Mouse (Mus musculus): ENCODE measurements around the gene Adamts2. TPM values are rescaled to one million over a fixed set of nuclear protein-coding genes. Genes with fewer than 3 reads are reported as not detected.

Adamts2 gene
- total RNA-seq, 1 experiment from 2014 or later = 0.12 TPM

DNA sequence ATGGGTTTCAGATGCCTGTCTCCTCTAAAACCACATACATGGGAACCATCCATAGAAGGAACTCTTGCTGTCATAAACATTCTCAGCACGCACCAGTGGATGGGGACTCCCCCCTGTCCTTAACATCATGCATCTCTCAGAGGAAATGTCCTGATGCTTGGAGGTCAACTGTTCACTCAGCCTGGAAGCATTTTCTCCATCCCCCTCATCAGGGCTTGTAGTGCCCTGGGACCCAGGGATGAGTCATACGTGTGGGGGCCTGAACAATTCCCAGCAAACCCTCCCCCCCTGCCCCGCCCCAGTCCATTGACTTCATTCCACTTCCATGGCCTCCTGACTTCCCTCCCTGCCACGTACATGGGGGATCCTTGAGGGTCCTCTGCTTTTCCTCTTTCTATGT lies 62.9 kb downstream of the Adamts2 start:
- ATAC-seq (ENCODE audit: extremely low read depth, insufficient number of reproducible peaks, low FRiP score, poor library complexity, severe bottlenecking) = no peak

GRCm38 (mm10) chr11:50669542-50670362 lies 67.9 kb downstream of the Adamts2 start:
- no peak for ATAC-seq (ENCODE audit: extremely low read depth, insufficient number of reproducible peaks, low FRiP score, poor library complexity, severe bottlenecking)

DNA sequence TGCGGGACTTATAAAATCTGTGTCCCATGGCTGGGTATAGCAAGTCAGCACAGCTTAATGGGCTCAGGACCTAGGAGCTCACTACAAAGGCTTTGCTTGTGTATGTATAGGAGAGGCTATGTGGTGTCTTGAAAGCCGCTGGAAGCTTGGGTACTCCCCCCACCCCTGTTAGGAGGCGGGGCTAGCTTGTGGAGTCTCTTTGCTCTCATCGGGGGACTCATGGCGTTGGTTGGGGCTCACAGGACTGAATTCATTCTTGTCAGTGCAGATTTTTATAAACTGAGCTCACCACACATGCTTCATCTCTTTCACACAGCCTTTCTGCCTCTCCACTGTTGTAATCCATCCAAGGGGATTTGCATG lies 68.5 kb downstream of the Adamts2 start:
- ATAC-seq (ENCODE audit: extremely low read depth, insufficient number of reproducible peaks, low FRiP score, poor library complexity, severe bottlenecking) = no peak

DNA sequence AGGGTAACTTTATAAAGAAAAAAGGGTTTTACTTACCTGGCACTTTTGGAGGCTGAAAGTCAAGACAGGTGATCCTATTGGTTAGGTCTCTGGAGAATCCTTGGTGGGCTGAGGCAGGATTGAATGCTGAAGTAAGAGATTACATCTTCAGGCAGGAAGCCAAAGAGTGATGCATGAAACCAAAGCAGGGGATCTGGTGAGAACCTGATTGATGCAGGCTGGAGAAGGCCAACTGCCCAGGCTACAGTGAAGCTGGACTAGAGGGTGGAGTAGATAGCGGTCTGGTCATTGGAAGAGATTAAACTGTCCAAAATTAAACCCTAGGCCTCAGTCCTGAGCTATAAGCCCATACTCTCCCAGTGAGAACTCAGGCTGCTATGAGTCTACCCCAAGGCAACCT lies 69.0 kb downstream of the Adamts2 start:
- no peak for ATAC-seq (ENCODE audit: extremely low read depth, insufficient number of reproducible peaks, low FRiP score, poor library complexity, severe bottlenecking)

- ATAC-seq (ENCODE audit: extremely low read depth, insufficient number of reproducible peaks, low FRiP score, poor library complexity, severe bottlenecking) = no peak
Measured at GRCm38 (mm10) chr11:50671376-50671775, 69.5 kb downstream of the Adamts2 start.

DNA sequence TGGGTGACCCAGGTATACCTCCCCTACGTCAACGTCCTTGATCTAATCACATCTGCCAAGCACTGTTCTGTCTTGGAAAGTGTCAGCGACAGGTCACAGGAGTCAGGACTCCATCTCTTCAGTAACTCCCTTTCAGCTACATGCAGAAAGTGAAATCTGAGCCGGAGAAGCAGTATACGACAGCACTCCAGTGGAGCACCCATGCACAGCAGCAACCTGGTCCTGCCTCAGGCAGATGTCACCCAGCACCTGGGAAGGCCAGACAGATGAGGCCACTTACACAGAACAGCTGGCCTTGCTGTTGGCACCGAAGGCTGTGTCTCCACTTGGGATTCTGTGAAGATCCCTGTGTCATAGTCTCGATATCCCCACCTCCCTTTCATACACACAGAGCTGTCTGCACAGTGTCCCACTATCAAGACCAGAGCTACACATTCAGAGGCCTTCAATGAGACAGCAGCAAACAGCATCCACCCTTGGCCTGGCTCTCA lies 70.0 kb downstream of the Adamts2 start:
- ATAC-seq (ENCODE audit: extremely low read depth, insufficient number of reproducible peaks, low FRiP score, poor library complexity, severe bottlenecking) = no peak

- no peak for ATAC-seq (ENCODE audit: extremely low read depth, insufficient number of reproducible peaks, low FRiP score, poor library complexity, severe bottlenecking)
Measured at GRCm38 (mm10) chr11:50672866-50673265, 71.0 kb downstream of the Adamts2 start.

- no peak for ATAC-seq (ENCODE audit: extremely low read depth, insufficient number of reproducible peaks, low FRiP score, poor library complexity, severe bottlenecking)
Measured at GRCm38 (mm10) chr11:50673525-50674250, 71.8 kb downstream of the Adamts2 start.

GRCm38 (mm10) chr11:50674390-50674789 lies 72.5 kb downstream of the Adamts2 start:
- no peak for ATAC-seq (ENCODE audit: extremely low read depth, insufficient number of reproducible peaks, low FRiP score, poor library complexity, severe bottlenecking)

- no peak for ATAC-seq (ENCODE audit: extremely low read depth, insufficient number of reproducible peaks, low FRiP score, poor library complexity, severe bottlenecking)
Measured at GRCm38 (mm10) chr11:50678650-50679049, 76.8 kb downstream of the Adamts2 start.

DNA sequence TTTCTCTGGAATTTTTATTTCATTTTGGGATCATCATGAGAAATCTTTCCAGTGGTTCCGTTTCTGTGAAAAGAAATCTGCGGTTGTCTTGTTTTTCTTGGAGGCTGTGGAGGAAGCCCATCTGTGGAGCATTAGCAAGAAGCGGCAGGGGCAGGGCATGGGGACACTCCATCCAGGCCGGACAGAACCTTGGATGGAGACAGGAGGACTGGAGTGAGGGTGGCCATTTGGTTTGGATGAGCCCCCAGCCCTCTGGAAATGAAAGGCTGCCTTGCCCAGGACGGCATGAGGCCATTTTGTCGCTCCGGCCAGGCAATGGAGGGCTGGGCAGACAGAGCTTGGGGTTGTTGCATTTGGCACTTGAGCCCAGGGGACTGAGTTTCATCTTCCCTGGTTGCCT lies 80.1 kb downstream of the Adamts2 start:
- ATAC-seq (ENCODE audit: extremely low read depth, insufficient number of reproducible peaks, low FRiP score, poor library complexity, severe bottlenecking) = no peak

GRCm38 (mm10) chr11:50683821-50684220 lies 81.9 kb downstream of the Adamts2 start:
- ATAC-seq (ENCODE audit: extremely low read depth, insufficient number of reproducible peaks, low FRiP score, poor library complexity, severe bottlenecking) = no peak

GRCm38 (mm10) chr11:50688584-50688983 lies 86.7 kb downstream of the Adamts2 start:
- ATAC-seq (ENCODE audit: extremely low read depth, insufficient number of reproducible peaks, low FRiP score, poor library complexity, severe bottlenecking) = no peak

DNA sequence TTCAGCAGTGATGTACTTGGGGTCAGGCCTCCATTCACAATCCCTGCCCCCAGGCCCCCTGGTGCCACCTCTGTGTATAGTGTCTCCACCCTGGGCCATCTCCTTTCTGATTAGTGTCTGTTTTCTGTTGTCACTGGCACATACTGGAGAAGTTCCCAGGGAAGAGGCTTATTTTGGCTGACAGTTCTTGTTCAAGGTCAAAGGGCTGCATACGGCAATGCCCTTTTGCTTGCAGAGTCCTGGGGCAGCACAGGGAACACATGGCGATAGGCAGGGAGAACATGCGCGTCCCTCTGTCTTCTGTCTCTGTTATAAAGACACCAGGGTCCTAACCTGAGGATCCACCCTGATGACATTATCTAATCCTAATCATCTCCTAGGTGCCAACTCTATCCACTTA lies 87.8 kb downstream of the Adamts2 start:
- ATAC-seq (ENCODE audit: extremely low read depth, insufficient number of reproducible peaks, low FRiP score, poor library complexity, severe bottlenecking) = no peak

DNA sequence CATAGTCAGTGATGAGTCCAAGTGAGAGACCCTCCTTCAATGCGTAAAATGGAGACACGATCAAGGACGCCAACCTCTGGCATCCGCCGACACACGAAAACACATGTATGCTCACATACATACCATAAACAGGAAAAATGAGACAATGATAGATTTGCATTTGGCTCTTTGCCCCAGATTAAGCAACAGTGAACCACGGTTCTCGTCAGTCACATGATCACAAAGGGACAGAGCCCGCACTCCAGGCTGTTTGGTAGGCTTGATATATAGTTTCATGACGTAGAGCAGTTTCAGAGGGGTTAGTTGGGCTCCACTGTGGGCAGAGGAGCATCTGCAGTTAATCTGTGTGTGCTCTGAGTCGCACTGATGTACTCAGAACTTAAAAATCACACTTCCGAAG lies 98.1 kb downstream of the Adamts2 start:
- ATAC-seq (ENCODE audit: extremely low read depth, insufficient number of reproducible peaks, low FRiP score, poor library complexity, severe bottlenecking) = no peak

DNA sequence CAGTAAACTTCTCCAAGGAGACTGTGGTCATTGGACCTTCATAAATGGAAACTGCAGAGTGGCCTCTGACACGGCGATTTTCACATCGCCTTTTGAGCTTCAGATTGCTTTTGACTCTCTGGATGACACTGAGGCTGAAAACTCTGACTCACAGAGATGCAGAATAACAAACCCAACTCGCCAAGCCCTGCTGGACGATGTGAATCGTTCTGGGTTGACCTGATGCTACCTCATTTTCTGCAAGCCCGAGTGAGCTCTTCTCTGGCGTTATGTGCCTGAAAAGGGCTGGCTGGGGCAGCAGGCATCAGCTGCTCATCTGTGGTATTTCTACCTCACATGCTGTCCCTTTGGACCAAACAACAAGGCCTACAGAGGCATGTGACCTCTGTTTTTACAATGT lies 98.6 kb downstream of the Adamts2 start:
- ATAC-seq (ENCODE audit: extremely low read depth, insufficient number of reproducible peaks, low FRiP score, poor library complexity, severe bottlenecking) = no peak

GRCm38 (mm10) chr11:50703397-50703796 lies 101.5 kb downstream of the Adamts2 start:
- no peak for ATAC-seq (ENCODE audit: extremely low read depth, insufficient number of reproducible peaks, low FRiP score, poor library complexity, severe bottlenecking)

- no peak for ATAC-seq (ENCODE audit: extremely low read depth, insufficient number of reproducible peaks, low FRiP score, poor library complexity, severe bottlenecking)
Measured at GRCm38 (mm10) chr11:50704511-50704910, 102.6 kb downstream of the Adamts2 start.

GRCm38 (mm10) chr11:50707259-50707658 lies 105.4 kb downstream of the Adamts2 start:
- ATAC-seq (ENCODE audit: extremely low read depth, insufficient number of reproducible peaks, low FRiP score, poor library complexity, severe bottlenecking) = no peak

DNA sequence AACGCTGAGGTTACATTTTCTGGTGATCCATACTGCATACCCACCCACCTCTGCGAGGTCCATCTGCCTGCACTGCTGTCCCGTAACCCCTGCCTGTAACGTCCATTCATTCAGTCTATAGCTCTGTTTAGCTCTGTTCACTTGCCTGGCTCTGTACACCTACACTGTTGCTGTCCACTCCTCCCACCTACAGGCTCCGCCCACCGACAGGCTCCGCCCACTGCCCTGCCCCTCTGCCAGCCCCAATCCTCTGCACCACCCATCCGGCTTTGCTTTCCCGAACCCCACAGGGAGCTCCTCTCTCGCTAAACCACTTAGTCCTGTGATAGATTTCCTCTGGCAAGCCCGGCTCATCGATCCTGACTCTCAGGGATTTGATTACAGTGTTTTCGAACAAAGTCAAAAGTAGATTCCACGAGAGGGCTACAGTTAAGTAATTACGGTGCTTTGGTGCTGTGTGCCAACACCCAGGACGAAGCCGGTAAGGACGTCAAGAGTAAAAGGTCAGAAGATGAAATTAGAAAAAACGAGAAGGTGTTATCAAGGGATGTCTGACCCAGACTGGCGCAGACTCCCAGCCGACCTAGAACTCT lies 111.8 kb downstream of the Adamts2 start:
- ATAC-seq (ENCODE audit: extremely low read depth, insufficient number of reproducible peaks, low FRiP score, poor library complexity, severe bottlenecking) = no peak

Measured in neutrophil, adult 5-6 weeks (primary cell).